Mouse (Mus musculus) testis, postnatal 14 days (tissue): ENCODE results near the gene Gata3.

Source experiments
- DNase-seq: peaks from one replicate; pipeline ENCODE4 v3.0.0; 2021; ENCODE audit warnings: low spot score

The Gata3 gene

DNA sequence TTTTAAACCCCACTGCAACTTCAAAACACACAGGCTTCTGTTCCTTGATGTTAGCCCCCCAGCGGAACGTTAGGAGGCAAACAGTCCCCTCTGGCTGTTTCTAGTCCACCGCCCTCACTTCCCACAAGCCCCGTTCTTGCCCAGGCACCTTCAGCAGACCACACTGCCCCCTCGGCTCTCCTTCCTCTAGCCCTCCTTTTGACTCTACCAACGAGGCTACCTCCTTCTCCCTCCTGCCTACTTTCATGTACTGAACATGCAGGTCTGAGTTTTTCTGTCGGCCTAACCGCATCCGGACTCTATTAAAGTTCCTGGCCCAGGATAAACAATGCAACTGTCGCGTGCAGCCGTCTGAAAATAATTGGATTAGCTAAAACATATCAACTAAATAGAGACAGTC lies 17.2 kb downstream of the Gata3 start:
- no peak for DNase-seq

GRCm38 (mm10) chr2:9871798-9872197 lies 18.0 kb downstream of the Gata3 start:
- no peak for DNase-seq

GRCm38 (mm10) chr2:9871141-9871716 lies 18.6 kb downstream of the Gata3 start:
- no peak for DNase-seq

DNA sequence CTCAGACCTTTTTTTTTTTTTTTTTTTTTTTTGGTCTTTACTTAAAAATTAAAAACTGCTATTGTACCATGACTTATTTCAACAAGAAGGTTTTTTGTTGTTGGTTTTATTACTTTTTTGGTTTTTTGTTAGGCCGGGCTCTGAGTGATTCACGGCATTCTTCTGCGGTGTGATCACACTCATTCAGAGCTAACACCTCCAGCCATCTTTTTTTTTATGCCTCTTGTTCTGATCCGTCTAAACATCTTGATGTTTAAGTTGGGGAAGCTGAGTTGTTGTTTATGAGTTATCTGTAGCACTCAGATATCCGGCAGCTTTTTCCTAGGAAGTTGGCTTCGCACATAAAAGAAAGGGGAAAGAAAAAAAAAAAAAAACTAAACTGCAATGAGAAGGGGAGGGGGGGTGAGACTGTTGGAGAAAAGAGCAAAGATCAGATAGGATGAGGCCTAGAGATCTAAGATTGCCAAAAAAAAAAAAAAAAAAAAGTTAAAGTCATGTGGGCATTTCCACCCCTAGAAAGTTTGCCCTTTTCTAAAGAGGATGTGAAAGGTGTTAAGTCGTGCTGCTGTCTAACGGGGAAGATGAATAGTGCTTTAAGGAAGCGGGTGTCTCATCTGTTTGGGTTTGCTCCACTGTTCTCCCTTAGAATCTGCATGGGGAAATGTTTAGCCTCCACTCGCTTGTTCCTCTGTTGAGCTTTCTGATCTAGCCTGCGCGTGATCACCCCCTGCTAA lies 22.6 kb downstream of the Gata3 start:
- DNase-seq, result no peak

DNA sequence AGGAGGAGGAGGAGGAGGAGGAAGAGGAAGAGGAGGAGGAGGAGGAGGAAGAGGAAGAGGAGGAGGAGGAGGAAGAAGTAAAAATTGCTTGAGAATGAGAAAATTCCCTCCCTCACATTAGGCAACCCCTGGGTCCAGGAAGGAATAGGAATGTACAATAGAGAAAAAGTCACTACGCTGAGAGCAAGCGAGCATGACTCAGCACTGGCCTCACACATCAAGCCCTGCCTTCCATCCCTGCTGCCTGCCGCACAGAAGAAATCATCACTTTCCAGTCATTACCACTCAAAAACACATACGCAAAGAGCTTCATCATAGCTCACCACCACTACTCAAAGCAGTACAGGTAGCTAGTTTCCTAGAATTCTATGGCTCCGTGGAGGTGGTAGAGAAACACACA lies 29.1 kb downstream of the Gata3 start:
- no peak for DNase-seq

DNA sequence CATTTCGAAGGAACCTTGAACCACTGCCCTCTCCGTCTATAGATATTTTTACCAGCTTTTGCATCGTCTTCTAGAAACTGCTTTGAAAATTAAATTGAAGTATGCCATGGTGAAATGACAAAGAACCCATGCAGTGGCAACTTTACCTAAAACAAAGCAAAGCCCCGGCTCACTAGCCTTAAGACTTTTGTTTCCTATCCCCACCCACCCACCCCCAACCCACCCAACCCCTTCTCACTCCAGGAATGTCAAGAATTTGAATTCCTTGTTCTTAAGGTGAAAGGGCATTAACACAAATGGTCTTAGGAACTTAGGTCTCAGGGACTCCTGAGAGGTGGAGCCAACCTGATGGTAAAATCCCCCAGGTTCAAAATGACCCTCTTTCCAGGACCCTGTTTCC lies 34.0 kb downstream of the Gata3 start:
- DNase-seq, result no peak

DNA sequence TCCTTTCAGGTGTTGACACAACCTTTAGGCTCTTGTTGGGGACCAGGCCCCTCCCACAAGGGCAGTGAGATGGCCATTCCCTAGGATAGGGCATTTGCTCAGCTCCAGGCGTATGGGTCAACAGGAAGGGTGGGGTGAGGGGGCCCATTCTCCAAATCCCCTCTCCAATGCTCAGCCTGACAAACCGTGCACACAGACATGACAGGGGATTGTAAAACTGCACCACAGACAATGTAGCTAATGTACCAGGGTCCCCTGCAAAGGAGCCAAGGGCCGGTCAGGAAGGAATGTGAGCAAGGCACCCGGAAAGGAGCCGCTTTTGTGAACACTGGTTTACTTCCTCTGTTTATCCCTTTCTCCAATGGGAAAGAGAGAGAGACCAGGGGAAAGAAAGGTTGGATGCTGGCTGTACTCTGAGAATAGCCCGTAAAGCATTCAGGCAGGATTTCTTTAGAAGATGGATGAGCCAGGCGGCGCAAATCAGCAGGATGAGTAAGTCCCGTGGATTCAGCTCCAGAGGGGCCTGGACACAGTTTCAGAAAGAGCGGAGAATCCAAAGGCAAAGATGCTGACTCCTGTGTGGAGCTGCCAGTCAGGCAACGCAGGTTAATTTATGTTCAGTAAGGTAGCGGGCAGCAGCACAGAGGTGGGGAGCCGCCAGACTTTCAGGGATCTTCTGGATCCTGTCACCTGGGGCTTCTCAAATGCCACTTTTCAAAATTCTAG lies 36.8 kb downstream of the Gata3 start:
- no peak for DNase-seq

GRCm38 (mm10) chr2:9835195-9835594 lies 54.6 kb downstream of the Gata3 start:
- DNase-seq, result no peak

DNA sequence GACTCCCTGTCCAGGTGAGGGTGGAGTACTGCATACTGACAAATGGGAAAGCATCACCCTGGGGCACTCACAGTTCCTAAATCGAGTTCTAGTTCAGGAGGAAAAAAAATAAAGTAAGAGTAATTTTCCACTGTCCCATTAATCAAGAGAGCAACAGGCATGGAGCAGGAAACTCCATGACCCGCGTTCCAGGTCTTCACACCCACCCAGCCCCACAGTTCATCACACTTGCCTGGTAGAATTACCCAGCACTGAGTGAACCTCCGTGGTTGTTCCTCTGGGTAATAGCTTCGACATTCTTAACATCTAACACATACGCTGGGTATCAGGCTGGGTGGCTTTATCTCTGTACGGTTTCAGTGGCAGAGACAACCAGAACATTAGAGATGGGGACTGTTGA lies 56.1 kb downstream of the Gata3 start:
- DNase-seq, result no peak

DNA sequence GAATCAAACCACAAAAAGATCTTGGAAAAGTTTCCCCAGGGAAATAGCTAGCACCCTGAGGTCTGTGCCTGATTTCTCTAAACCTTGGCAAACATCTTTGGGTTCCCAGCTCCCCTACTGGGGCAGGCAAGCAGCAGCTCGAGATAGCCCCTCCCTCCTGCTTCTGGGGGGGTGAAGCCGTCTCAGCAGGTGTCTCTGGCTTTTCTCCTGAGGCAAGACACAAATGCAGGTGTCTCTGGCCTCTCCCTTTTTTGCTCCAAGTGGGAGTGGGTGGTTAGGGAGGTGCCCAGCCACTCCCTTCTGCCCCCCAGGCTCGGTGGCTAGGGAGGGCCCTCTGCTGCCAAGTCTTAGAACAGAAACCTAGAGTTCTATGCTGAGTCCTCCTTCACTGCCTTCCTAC lies 62.2 kb downstream of the Gata3 start:
- DNase-seq, result no peak

DNA sequence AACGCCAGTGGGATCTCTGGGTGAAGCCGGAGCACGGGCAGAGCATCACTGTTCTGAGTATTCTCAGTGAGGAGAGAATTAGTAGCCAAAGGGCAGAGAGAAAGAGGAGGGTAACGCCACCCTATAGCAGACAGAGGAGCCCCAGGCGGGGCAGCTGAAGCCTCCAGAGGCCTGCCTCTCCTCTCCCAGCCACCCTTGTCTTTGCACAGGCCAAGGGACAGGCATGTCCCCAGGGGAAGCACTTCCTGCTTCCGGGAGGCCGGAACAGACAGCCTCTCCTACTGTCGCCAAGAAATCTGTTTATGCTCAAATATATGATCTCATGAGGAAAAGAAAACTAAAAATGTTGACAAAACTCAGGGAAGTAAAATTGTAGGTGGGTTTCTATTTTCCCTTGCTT lies 69.2 kb downstream of the Gata3 start:
- DNase-seq, result no peak

DNA sequence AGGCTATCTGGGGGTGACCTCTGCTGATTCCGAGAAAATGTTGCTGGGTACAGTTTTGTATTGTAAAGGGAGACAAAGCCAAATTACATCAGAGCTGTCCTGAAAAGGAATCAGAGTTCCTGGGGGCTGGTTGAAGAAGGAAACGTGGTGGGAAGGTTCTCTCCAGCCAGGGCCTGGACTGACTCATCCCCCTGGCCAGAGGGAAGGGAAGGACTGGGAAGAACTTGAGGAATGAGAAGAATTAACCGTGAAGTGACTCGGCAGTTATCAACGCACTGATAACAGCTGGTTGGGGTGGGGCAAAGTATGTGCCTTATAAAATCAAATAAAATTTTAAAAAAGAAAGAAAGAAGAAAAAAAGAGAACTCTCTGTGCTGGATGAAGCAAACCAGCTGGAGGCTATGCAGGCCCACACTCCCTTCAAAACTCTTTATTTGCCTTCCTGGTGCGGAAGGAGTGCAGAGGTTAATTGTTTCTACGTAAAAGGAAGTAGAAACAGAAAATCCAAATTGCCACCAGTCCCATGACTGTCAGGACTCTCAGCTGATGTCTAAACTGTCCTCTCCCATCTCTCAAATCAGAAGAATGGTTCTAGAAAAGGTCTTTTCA lies 71.6 kb downstream of the Gata3 start:
- DNase-seq, result no peak
